Comparison of ENCODE assay signal across 16 mouse cellular contexts in the genomic region with DNA sequence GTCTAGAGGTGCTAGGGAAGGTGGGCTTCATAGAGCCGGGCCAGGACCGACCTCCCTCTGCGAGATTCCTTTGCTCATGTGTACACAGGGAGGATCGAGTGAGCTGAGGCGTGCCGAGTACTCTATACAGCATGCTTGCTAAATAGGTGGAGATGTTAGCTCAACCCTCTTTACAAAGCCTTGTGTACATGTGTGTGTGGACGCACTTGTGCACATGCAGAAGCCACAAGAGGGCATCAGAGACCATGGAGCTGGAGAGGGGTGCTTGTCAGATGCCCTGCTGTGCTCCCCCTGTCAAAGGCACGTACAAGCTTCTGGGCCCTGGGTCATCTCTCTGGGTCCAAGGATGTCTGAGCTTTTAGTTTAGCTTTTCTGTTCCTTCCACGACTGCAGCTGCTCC. TPM values are rescaled to one million over a fixed set of nuclear protein-coding genes. Genes with fewer than 3 reads are reported as not detected.
A peak's percentile ranks its signal among the peaks of the same experiment; 100 is the strongest.
DNase-seq lines count a peak whose midpoint lies in the region; ATAC-seq and TF ChIP-seq lines count a peak whose summit lies in the region.
"Had no signal": no experiment of that assay in that cellular context is flagged by ENCODE, and none has a peak within 500 bp of the region (broad histone marks: within the 10 kb centered on the region; RNA-seq: fewer than 3 reads in every experiment).

No protein-coding gene starts in this region.

- DNase-seq in CD4-positive, CD25-positive, alpha-beta regulatory T cell, adult 2 months (ENCODE audit: low read depth, low spot score) = peak; percentile 54
- no peak for DNase-seq in kidney, postnatal 0 days (ENCODE audit: low spot score)
- DNase-seq in kidney, postnatal 14 days = no peak
- no peak for DNase-seq in testis, postnatal 14 days (ENCODE audit: low spot score)
- no peak for DNase-seq in adrenal gland, postnatal 4 days (ENCODE audit: low spot score in 2 of 2)
- no peak for DNase-seq in layer of hippocampus, postnatal 10 days (ENCODE audit: low spot score in 2 of 2)
- DNase-seq: adrenal gland, adult 2 months; heart, adult 11 months; heart, postnatal 4 days; kidney, postnatal 10 days; liver, embryonic 13.5 days; right cerebral cortex, postnatal 4 days had no signal

- peaks cover 72% of the 10 kb centered on the region for H3K36me3 ChIP-seq in kidney, postnatal 0 days (ENCODE audit: insufficient read depth, low read length)
- H3K36me3 ChIP-seq in testis, adult 2 months (ENCODE audit: control insufficient read depth, insufficient read depth, low read length) = peaks cover 4% of the 10 kb centered on the region

- H3K4me1 ChIP-seq in kidney, postnatal 0 days (replicated peaks; ENCODE audit: insufficient read depth, low read length) = no peaks in the 10 kb centered on the region
- H3K4me1 ChIP-seq in testis, adult 2 months (ENCODE audit: control insufficient read depth, insufficient read depth, low read length) = no peaks in the 10 kb centered on the region

- no peak overlapping the region for H3K4me2 ChIP-seq in kidney, postnatal 0 days (ENCODE audit: low read length)
- H3K4me2 ChIP-seq: liver, embryonic 13.5 days; midbrain, embryonic 13.5 days had no signal

- no peak overlapping the region for H3K9ac ChIP-seq in kidney, postnatal 0 days (ENCODE audit: low read depth, low read length)
- H3K9ac ChIP-seq: liver, embryonic 13.5 days; midbrain, embryonic 13.5 days had no signal

- H3K27ac ChIP-seq in kidney, postnatal 0 days = no peak overlapping the region
- H3K27ac ChIP-seq in testis, adult 2 months (ENCODE audit: control insufficient read depth, insufficient read depth, low read depth, low read length) = no peak overlapping the region
- H3K27ac ChIP-seq: liver, embryonic 13.5 days; midbrain, embryonic 13.5 days had no signal

- no peak for ATAC-seq in CD4-positive, CD25-positive, alpha-beta regulatory T cell, adult 4 months
- no peak for ATAC-seq in kidney, postnatal 0 days (replicated peaks; ENCODE audit: low FRiP score, low read depth)
- ATAC-seq: forebrain, embryonic 16.5 days; midbrain, embryonic 13.5 days had no signal

- no peaks in the 10 kb centered on the region for H3K27me3 ChIP-seq in kidney, postnatal 0 days (ENCODE audit: insufficient read depth, low read length)
- no peaks in the 10 kb centered on the region for H3K27me3 ChIP-seq in testis, adult 2 months (ENCODE audit: control insufficient read depth, insufficient read depth, low read length)
- H3K27me3 ChIP-seq: liver, embryonic 13.5 days; midbrain, embryonic 13.5 days had no signal

- TF ChIP-seq POLR2A in testis, adult 2 months (IDR thresholded peaks at IDR 0.05; ENCODE audit: control insufficient read depth, low read depth, low read length) = no peak

- WGBS in kidney, postnatal 0 days = 82% methylated on average over 9 of the region's 9 CpGs

- no peak overlapping the region for H3K4me3 ChIP-seq in kidney, postnatal 0 days (replicated peaks; ENCODE audit: low read depth, low read length)
- H3K4me3 ChIP-seq in testis, adult 2 months (ENCODE audit: control insufficient read depth, low read depth, low read length) = no peak overlapping the region
- H3K4me3 ChIP-seq: liver, embryonic 13.5 days; midbrain, embryonic 13.5 days had no signal

- H3K9me3 ChIP-seq in kidney, postnatal 0 days (replicated peaks; ENCODE audit: low read length) = no peaks in the 10 kb centered on the region
- H3K9me3 ChIP-seq: liver, embryonic 13.5 days; midbrain, embryonic 13.5 days had no signal

- peak; percentile 43; the same call in 1 of the 2 replicates for TF ChIP-seq CTCF in kidney, postnatal 0 days (IDR thresholded peaks at IDR 0.05; ENCODE audit: low read depth)
- peak; percentile 17; the same call in 1 of the 2 replicates for TF ChIP-seq CTCF in testis, adult 2 months (IDR thresholded peaks at IDR 0.05; ENCODE audit: control insufficient read depth, insufficient read depth, insufficient replicate concordance, low read depth, low read length)

RNA-seq across cellular contexts. Expression of a gene that starts 12.5 kb away (rescaled TPM):
- 1 to 10 TPM; 7.3 to 8.1 TPM for polyA plus RNA-seq in CD4-positive, CD25-positive, alpha-beta regulatory T cell, adult 4 months (2017; shearing (Covaris generic))
- 17.2 and 18.5 TPM in 2 replicates for polyA plus RNA-seq in kidney, postnatal 0 days (2015; fragmentation: Nextera tagmentation; extraction: Ambion mirVana)
- polyA plus RNA-seq in testis, adult 2 months (2012; rRNA removed) = 14.9 and 15.4 TPM in 2 replicates
- 10 to 100 TPM; 65.0 to 65.5 TPM for total RNA-seq in adrenal gland, postnatal 4 days (2021)
- 10 to 100 TPM; 84.0 to 91.4 TPM for total RNA-seq in layer of hippocampus, postnatal 10 days (2021)
